Mouse (Mus musculus): ENCODE data around the gene Celf6. TPM values are rescaled to one million over a fixed set of nuclear protein-coding genes. Genes with fewer than 3 reads are reported as not detected.

The Celf6 gene
- total and polyA plus RNA-seq, 2 experiments from 2014 or later, result 59.6 to 81.1 TPM

DNA sequence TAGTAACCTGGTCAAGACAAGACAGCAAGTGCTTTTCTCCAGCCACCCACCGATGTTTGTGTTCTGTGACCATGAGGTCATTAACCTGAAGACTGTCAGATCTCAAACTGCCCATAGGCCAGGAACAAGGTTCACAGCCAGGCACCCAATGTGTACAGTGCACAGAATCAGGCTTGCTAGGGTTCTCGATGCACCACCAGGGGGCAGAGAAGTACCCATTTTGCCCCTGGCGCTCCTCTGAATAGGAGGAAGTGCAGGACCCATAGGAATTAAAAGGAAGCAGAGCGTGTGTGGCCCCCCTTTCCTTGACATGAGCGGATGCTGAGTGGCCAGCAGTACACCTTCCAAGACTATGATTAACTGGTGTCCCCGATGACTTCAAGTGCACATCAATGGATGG is 10.6 kb upstream of the Celf6 start:
- DNase-seq (ENCODE audit: low spot score), result peak; percentile 70
- H3K27me3 ChIP-seq (ENCODE audit: insufficient read depth, low read length), result no peaks in the 10 kb centered on the region
- no peak overlapping the region for H3K4me3 ChIP-seq (ENCODE audit: low read depth, low read length)
- TF ChIP-seq CTCF (IDR thresholded peaks at IDR 0.05), result peak; percentile 88
- ATAC-seq (ENCODE audit: low FRiP score), result 0 out of 2 replicates have a peak, but pooled peaks have one; percentile 34
- no peaks in the 10 kb centered on the region for H3K4me1 ChIP-seq (ENCODE audit: insufficient read depth, low read length)
- H3K27ac ChIP-seq (ENCODE audit: low read depth, low read length), result no peak overlapping the region
- no peak overlapping the region for H3K4me2 ChIP-seq (ENCODE audit: low read depth, low read length, poor library complexity, severe bottlenecking)
- WGBS, result 30% methylated on average over 6 of the region's 6 CpGs
- peaks cover 26% of the 10 kb centered on the region for H3K36me3 ChIP-seq (ENCODE audit: insufficient read depth, low read length)
- H3K9me3 ChIP-seq (ENCODE audit: low read length), result no peaks in the 10 kb centered on the region
- H3K9ac ChIP-seq (replicated peaks; ENCODE audit: low read length, poor library complexity, severe bottlenecking), result no peak overlapping the region

DNA sequence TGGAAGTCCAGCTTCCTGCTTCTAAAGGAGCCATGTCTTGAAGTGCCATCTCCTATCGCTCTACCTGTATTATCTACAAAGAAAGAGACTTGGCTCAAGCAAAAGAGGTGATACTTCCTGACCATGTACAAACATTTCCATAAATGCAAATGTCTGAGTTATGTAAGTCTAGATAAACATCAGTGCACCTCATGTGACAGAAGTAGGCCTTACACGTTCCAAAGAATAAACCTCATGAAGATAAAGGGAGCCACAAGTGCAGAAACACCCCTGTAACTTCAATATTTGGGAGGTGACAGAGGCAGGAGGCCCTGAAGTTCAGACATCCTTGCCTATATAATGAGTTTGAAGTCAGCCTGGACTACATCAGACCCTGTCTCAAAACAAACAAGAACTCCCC is 5.9 kb upstream of the Celf6 start:
- Histone ChIP-seq H3K4me1 (ENCODE audit: insufficient read depth, low read length) (0 out of 2 replicates have a peak, but pooled peaks cover 3% of the 10 kb centered on the region), H3K27ac (ENCODE audit: low read depth, low read length) (no peak overlapping the region), H3K4me3 (ENCODE audit: low read depth, low read length) (no peak overlapping the region), H3K9ac (replicated peaks; ENCODE audit: low read length, poor library complexity, severe bottlenecking) (no peak overlapping the region), H3K27me3 (ENCODE audit: insufficient read depth, low read length) (no peaks in the 10 kb centered on the region; the same call in 1 of the 2 replicates), H3K4me2 (ENCODE audit: low read depth, low read length, poor library complexity, severe bottlenecking) (no peak overlapping the region), H3K36me3 (ENCODE audit: insufficient read depth, low read length) (no peaks in the 10 kb centered on the region), H3K9me3 (ENCODE audit: low read length) (no peaks in the 10 kb centered on the region)
- ATAC-seq (ENCODE audit: low FRiP score), result no peak
- DNase-seq (ENCODE audit: low spot score), result no peak
- WGBS, result 82% methylated on average over 2 of the region's 2 CpGs
- TF ChIP-seq CTCF (IDR thresholded peaks at IDR 0.05), result no peak

DNA sequence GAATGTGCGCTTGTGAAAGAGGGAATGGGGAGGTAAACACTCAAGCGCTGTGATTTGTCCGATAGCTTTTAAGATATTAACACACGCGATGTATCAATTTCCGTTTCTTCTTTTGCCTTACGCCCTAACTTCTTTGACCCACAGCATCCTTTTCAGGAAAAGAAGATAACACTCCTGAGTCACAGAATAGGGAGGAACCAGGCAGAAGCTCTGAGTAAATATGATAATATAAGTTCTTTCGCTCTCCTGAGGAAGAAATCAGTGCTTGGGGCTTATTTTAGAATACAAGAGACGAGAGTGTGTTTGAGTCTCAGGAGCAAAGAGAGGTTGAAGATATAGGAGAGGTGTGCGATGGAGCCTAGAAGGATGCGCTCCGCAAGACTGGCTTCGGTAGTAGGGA is 316 bp upstream of the Celf6 start:
- no peak for TF ChIP-seq CTCF (IDR thresholded peaks at IDR 0.05)
- H3K4me2 ChIP-seq (ENCODE audit: low read depth, low read length, poor library complexity, severe bottlenecking), result peak overlapping the region; percentile 73
- H3K4me1 ChIP-seq (ENCODE audit: insufficient read depth, low read length), result 0 out of 2 replicates have a peak, but pooled peaks cover 4% of the 10 kb centered on the region
- WGBS, result 9% methylated on average over 13 of the region's 13 CpGs
- no peak for DNase-seq (ENCODE audit: low spot score)
- H3K27ac ChIP-seq (ENCODE audit: low read depth, low read length), result peak overlapping the region; percentile 71
- H3K9me3 ChIP-seq (ENCODE audit: low read length), result no peaks in the 10 kb centered on the region
- no peak for ATAC-seq (ENCODE audit: low FRiP score)
- H3K27me3 ChIP-seq (ENCODE audit: insufficient read depth, low read length), result no peaks in the 10 kb centered on the region; the same call in 1 of the 2 replicates
- H3K36me3 ChIP-seq (ENCODE audit: insufficient read depth, low read length), result no peaks in the 10 kb centered on the region
- H3K9ac ChIP-seq (replicated peaks; ENCODE audit: low read length, poor library complexity, severe bottlenecking), result 0 out of 2 replicates have a peak overlapping the region, but pooled peaks have one; percentile 84
- peak overlapping the region; percentile 68 for H3K4me3 ChIP-seq (ENCODE audit: low read depth, low read length)

DNA sequence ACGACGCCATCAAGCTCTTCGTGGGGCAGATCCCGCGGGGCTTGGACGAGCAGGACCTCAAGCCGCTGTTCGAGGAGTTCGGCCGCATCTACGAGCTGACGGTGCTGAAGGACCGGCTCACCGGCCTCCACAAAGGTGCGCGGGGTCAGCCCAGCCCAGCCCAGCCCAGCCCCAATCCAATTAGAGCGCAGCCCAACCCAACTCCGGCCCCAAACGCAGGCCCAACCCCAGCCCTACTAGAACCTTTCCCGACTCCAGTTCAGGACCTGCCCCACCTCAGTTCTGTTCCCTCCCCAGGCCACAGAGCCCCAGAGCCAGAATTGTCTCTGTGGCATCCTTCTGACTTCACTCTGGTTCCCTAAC is 769 bp downstream of the Celf6 start:
- DNase-seq (ENCODE audit: low spot score) (no peak), ATAC-seq (ENCODE audit: low FRiP score) (no peak)
- no peaks in the 10 kb centered on the region for H3K9me3 ChIP-seq (ENCODE audit: low read length)
- H3K27ac ChIP-seq (ENCODE audit: low read depth, low read length), result peak overlapping the region; percentile 71
- peak overlapping the region; percentile 73 for H3K4me2 ChIP-seq (ENCODE audit: low read depth, low read length, poor library complexity, severe bottlenecking)
- H3K4me1 ChIP-seq (ENCODE audit: insufficient read depth, low read length), result 0 out of 2 replicates have a peak, but pooled peaks cover 4% of the 10 kb centered on the region
- peak overlapping the region; percentile 84 for H3K9ac ChIP-seq (replicated peaks; ENCODE audit: low read length, poor library complexity, severe bottlenecking)
- H3K4me3 ChIP-seq (ENCODE audit: low read depth, low read length), result peak overlapping the region; percentile 68
- WGBS, result 0% methylated on average over 16 of the region's 20 CpGs
- TF ChIP-seq CTCF (IDR thresholded peaks at IDR 0.05), result no peak
- no peaks in the 10 kb centered on the region for H3K36me3 ChIP-seq (ENCODE audit: insufficient read depth, low read length)
- no peaks in the 10 kb centered on the region; the same call in 1 of the 2 replicates for H3K27me3 ChIP-seq (ENCODE audit: insufficient read depth, low read length)

DNA sequence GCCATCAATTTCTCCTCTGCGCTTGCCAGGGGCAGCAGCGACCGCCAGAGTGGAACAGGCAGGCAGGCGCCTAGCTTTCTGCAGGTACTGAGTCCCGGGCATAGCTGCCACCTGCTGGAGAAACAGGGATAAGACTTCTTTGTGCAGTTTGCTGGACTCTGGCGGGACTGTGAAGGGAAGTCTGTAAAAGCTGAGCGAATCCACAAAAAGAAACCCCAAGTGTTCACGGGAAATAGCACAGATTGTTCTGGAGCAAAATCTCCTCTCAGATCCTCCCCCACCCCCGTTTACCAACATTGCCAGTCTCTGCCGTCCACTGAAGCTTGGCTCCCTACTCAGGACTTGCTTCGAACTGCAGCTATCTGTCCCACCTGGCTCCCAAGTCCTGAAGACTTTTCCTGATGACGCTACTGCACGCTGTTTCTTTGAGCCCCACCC is 7.2 kb downstream of the Celf6 start:
- H3K4me1 ChIP-seq (ENCODE audit: insufficient read depth, low read length), result peaks cover 20% of the 10 kb centered on the region; the same call in 1 of the 2 replicates
- DNase-seq (ENCODE audit: low spot score), result peak; percentile 87
- peak; percentile 89 for TF ChIP-seq CTCF (IDR thresholded peaks at IDR 0.05)
- no peak; the same call in 1 of the 2 replicates for ATAC-seq (ENCODE audit: low FRiP score)
- no peaks in the 10 kb centered on the region for H3K27me3 ChIP-seq (ENCODE audit: insufficient read depth, low read length)
- H3K4me3 ChIP-seq (ENCODE audit: low read depth, low read length), result no peak overlapping the region
- no peaks in the 10 kb centered on the region for H3K9me3 ChIP-seq (ENCODE audit: low read length)
- H3K9ac ChIP-seq (replicated peaks; ENCODE audit: low read length, poor library complexity, severe bottlenecking), result no peak overlapping the region
- peak overlapping the region; percentile 24; the same call in 1 of the 2 replicates for H3K4me2 ChIP-seq (ENCODE audit: low read depth, low read length, poor library complexity, severe bottlenecking)
- 5% methylated on average over 13 of the region's 13 CpGs for WGBS
- H3K36me3 ChIP-seq (ENCODE audit: insufficient read depth, low read length), result no peaks in the 10 kb centered on the region
- no peak overlapping the region for H3K27ac ChIP-seq (ENCODE audit: low read depth, low read length)

DNA sequence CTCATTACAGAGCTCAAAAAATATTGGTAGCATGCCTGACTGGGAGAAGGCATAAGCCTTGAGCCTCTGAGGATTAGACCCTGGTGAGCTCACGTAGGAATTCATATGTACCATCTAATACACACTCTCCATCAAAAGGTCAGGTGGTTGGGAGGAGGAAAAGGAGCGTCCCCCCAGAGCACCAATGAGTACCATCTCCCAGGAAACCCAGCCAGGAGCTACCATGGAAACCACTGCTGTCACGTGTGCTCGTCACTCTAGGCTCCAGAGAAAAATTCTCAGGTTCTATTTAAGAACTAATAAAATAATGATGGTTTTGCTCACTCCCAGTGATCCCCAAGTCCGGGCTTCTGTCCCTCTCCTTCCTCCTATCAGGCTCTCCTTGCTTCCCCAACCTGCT is 10.5 kb downstream of the Celf6 start:
- H3K9ac ChIP-seq (replicated peaks; ENCODE audit: low read length, poor library complexity, severe bottlenecking), result 0 out of 2 replicates have a peak overlapping the region, but pooled peaks have one; percentile 34
- DNase-seq (ENCODE audit: low spot score) (peak; percentile 76), ATAC-seq (ENCODE audit: low FRiP score) (peak; percentile 81)
- H3K4me1 ChIP-seq (ENCODE audit: insufficient read depth, low read length), result peaks cover 25% of the 10 kb centered on the region; the same call in 1 of the 2 replicates
- 17% methylated on average over 5 of the region's 5 CpGs for WGBS
- no peaks in the 10 kb centered on the region for H3K9me3 ChIP-seq (ENCODE audit: low read length)
- no peaks in the 10 kb centered on the region for H3K27me3 ChIP-seq (ENCODE audit: insufficient read depth, low read length)
- peak overlapping the region; percentile 72 for H3K4me2 ChIP-seq (ENCODE audit: low read depth, low read length, poor library complexity, severe bottlenecking)
- TF ChIP-seq CTCF (IDR thresholded peaks at IDR 0.05), result no peak
- peak overlapping the region; percentile 27 for H3K4me3 ChIP-seq (ENCODE audit: low read depth, low read length)
- H3K36me3 ChIP-seq (ENCODE audit: insufficient read depth, low read length), result peaks cover 13% of the 10 kb centered on the region
- H3K27ac ChIP-seq (ENCODE audit: low read depth, low read length), result peak overlapping the region; percentile 93
